Mouse (Mus musculus): ENCODE results near the gene Il20rb.

The Il20rb gene

DNA sequence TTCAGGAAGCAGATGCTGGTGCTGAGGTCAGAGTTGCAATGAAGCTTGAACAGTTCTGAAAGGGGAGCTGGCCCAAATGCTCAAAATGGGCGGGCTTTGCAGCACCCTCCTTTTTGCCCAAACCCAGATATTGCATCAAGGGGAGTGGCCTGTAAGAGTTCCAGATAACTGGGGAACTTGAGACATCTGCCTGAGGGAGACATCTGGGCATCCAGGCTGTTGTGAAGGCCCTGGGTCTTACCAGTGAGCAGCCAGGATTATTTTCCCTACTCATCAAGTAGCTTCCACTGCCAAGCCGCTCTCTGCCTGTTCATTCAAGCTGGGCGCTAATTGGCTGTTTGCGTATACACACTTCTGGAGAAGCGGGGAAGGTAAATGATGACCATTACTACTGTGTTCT lies at the start of gene Il20rb:
Gene Il20rb, minus strand, starts transcription at position 358 of the 400 bp plus-strand sequence.
- DNase-seq: no peak

DNA sequence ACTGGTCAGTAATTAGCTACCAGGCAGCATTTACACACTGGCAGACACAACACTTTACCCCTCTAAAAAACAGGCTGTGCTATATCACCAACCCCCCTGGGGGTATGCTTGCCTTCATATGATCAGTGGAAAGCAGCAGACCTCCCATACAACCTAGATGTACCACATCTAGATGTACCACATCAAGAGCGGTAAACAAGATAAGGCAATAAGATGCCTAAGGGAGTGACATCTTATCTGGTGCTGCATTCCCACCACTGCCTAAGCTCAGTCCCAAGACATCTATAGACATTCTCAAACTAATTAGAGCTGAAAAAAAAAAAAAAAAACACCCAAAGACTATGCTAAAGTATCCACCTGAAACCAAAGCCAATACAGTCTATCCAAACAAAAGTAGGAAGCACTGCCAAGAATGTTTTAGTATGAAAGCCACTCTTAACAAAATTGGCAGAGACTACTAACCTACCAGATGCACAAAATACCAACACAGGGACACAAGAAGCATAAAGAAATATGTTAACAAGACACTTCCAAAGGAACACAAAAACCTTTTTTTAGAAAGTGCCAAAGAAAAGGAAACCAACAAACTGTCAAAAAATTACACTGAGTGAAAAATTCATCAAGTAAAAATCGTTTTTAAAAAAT lies 49.2 kb upstream of the Il20rb start:
- no peak for DNase-seq

DNA sequence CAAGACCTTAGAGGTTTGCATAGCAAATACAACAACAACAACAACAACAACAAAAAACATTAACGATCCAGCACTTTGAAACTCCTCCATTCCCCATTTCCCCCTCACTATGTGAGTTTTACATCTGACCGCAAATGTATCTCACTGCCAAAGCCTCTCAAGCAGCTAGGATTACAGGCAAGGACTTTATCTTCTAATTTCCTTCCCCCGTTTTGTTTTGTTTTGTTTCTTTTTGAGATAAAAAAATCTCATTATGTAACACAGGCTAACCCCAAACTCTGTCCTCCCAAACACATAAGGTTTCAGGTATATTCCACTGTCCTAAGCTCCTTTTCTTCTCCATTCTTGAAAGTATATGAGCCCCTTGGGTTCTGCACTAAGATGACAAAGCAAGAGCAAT lies 48.1 kb upstream of the Il20rb start:
- no peak for DNase-seq

DNA sequence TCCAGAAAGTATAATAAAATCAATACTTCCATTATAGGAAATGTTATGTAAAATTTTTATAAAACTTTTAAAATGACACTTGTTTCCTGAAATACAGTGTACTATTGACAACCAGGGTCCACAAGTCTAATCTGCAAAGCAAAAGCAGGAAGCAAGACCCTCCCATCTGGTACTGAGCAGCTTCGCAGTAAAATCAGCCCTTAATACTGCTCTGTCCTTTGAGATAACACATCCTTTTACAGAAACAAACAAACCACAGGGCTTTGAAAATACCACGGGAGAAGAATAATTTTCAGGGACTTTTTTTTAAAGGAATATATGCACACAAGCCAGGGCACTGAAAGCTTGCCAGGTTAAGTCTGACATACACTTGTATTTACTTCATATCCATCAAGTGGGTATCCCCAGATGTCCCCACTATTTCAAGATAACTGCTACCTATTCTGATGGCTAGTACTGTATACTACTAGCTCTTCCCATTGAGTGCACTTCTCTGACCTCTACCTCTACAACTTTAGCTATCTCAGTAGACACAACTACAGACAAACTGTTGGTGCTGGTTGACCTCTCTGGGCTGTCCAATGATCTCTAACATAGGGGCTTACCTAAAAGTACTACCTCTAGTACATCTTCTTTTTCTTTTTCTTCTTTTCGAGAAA lies 46.4 kb upstream of the Il20rb start:
- DNase-seq: no peak

DNA sequence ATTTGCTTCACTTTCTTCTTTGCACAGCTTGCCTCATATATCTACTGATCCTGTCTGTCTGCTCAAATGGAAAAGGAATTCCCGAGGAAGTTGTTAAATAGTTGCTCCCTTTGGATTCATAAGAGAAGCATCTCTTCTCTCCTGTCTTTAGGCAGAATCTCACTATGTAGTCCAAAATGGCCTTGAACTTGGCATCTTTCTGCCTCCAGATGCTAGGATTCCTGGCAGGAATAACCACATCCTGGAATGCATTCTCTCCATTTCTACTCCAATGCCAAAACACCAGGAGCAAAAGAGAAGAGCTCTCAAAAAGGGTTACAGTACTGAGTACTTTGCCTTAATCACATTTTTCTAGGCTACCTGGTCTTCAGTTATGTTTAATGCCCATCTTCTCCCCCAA lies 44.7 kb upstream of the Il20rb start:
- DNase-seq: no peak

DNA sequence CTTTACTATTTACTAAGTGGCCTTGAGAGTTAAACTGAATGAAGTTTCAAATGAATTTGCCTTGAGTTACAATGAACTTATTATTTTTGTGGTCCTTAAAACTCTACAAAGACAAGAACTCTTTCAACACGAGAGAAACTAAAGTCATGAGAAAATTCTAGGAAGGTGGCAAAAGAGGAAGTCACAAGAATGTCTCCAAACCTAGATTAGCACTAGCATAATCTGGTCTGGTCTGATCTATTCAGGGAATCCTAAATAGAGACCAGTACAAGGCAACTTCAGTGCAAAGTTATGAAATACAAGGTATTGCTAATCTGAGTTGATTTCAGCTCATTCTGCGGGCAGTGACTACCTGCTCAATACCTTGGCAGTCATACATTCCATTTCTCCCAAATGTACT lies 38.6 kb upstream of the Il20rb start:
- DNase-seq: no peak

DNA sequence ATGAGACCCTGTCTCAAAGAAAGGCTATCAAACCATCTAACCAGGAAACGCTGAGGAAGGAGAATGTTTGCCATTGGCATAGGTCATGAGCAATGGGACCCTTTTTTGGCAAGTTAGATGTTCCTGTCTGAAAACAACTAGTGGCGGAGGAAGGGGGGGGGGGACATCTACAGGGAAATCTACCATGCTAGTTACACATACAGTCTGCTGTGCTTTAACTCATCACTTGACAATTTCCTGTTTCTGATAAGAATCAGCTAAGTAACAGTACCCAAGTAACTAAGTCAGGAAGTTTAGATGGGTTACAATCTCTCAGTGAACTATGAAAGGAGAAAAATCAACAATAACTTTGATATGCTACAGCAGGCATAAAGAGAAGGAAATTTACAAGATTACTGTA lies 35.4 kb upstream of the Il20rb start:
- DNase-seq: no peak

DNA sequence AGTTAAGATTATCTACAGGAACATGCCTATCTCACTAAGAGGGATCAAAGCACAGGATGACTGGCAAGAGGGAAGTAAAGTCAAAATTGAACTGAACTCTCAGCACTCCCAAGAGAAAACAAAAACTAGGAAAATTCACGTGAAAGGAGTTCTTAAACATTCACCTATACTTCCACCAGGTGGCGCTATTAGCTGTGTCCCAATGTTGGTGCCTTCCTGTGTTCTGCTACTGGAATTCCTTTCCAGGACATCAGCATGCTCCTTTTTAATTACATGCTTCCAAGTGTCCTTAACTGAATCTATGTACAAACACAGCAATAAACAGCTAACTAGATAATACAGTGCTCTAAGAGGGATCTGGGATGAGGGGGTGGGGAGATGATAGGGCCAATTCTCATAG lies 34.0 kb upstream of the Il20rb start:
- DNase-seq: peak; percentile 51

DNA sequence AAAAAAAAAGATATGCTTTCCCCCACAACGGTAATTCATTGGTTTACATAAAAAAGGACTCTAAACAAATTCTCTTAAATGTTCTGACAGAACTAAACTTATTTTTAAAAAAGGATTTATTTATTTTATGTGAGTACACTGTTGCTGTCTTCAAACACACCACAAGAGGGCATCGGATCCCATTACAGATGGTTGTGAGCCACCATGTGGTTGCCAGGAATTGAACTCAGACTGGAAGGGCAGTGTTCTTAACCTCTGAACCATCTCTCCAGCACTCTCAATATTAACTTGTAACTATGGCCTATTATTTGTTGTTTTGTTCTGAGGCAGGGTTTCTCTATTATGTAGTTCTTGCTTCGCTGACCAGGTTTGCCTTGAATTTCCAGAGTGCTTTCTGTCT lies 33.4 kb upstream of the Il20rb start:
- DNase-seq: no peak

DNA sequence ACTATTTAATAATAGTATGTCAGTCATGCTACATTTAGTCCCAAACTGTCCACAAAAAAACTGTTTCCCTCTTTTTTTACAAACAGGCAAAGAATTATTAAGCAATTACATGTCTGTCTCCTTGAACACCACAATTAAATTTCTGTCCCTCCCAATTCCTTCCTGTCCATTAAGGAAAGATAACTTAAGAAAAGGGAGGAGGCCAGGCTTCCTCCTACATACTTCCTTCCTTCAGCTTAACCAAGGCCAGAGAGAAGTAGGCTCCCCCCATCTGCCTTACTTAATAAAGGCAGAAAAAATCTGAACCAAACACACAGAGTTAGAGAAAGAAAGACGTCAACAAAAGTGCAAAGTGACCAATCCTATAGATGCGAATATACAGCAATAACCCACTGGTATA lies 21.0 kb upstream of the Il20rb start:
- DNase-seq: no peak

DNA sequence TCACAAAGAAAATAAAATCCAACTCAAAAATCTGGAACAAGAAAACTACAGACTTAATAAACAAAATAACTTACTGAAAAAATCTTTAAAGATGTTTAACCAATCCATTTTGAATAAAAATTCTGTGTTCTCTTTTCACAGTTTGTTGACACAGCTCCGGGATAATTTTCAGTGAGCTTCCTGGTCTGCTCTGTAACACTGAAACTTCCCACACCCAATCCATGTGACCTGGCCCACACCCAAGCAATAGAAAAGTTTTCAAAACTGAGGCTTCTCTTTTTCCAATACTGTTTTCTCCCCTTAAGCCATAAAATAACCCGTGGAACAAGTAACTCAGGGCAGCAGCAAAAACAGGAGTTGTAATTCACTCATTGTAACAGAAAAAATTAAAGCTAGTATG lies 20.1 kb upstream of the Il20rb start:
- DNase-seq: no peak

DNA sequence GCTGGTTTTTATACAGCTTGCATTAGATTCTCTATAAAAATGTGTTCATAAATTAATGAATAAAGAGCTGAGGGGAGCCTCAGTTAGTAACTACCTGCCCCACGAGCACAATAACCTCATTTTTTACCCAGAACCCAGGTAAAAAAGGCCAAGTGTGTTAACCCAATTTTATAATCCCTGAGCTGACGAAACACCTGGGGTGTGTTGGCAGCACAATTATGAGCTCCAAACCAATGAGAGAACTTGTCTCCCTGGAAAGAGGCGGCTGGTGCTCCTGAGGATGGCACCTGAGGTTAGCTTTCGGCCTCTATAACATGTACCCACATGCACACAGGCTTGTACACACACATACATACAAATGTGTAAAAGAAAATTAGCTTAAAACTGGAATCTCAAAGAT lies 18.9 kb upstream of the Il20rb start:
- DNase-seq: no peak

DNA sequence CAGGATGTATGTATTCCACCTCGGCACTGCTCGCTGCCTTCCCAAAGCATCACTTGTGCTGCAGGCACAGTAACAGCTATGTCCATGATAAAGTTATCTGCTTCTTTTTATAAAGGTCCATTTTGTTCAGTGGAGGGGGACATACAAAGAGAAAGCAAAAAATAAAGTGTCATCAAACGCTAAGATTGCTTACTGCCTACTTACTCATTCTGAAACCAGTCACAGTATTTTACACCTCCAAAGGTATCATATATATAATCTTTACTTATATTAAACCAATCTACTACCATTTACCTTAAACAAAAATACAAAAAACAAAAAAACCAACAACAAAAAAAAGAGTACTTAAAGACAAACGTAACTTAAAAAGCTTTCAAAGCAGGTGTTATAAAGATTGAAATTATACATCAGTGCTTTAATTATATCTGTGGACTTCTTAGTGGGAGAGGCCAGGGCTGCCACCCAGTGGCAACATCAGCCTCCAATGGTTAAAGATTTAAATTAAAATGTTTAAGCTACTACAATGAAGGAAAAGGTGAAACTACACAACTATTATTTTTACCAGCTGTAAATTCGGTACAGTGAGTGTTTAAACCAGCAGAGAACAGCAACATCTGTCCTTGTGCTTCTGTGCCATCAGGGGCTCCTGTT lies 7.1 kb upstream of the Il20rb start:
- peak; percentile 58 for DNase-seq

DNA sequence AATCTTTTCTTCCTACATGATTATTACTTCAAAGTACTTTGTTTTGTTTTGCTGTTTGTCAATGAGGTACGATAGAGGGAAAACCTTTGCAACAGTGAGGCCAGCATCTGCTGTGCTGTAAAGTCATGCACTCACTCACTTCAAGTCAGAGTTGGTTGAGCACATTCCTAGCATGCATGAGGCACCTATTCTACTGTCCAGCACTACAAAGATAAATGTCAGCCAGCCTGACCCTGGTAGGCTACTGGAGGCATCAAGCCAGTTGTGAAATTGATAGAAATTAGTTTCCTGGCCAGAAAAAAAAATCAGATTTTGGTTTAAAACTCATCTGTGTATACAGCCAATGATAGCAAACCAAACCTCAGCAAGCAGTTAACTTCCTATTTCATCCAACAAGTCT lies 4.8 kb upstream of the Il20rb start:
- no peak for DNase-seq

DNA sequence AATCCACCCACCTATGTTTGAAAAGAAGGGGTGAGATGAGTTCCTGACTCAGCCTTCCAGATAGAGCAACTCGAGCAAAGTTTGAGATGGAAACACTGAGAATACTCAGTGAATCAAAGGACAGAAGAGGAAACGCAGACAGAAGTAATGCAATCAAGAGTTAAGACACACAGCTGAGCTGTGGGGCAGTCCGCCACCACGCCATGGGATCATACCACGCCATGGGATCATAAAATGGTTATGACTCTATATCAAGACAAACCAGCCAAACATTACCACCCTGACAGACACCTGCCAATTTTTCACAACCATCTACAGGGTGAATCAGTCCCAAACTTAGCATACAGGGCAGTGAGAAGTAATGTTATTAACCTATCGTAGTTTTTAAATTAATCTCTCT lies 2.4 kb upstream of the Il20rb start:
- no peak for DNase-seq

DNA sequence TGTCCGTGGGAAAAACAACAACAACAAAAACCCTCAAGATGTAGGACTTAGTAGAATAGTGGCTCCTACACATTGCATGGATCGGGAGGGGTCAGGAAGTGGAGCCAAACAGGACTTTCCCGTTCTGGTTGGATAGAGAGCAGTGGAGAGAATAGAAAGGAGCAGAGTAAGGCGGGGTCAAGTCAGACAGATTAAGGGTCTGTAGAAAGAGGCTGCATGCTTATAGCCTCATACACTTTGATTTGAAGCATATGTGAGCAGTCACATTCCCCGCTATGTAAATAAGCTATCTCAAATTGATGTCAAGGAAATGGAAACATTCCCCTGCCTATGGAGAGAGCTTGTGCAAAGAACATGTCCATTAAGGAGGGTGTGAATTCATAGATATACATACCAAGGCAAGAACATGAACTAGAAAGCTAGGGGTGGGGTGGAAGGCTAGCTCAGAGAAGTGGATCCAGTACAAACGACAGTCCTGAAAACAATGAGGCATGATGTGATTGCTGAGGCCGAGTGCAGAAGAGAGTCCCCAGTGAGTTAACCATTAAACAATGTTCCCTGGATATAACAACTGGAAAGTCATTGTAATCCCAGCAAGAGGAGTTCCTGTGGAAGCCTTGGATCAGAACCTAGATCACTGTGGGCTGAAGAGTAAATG lies 1.6 kb upstream of the Il20rb start:
- no peak for DNase-seq

DNA sequence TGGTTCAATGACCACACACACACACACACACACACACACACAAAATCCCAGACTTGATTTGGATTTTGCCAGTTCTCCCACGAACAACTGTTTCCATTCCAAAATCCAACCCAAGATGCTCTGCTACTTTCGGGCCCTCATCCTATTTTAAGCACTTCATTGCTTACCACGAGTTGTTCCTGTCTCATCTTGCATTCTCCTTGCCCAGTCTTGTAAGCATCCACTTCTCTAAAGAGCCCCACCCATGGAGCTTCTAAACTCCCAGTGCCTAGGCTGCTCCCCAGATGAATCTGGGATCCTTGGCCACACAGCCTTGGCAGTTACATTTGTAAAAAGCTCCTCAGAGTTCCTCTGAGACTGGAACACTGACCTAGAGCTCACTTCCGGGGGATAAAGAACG lies 3.3 kb downstream of the Il20rb start:
- DNase-seq: no peak

DNA sequence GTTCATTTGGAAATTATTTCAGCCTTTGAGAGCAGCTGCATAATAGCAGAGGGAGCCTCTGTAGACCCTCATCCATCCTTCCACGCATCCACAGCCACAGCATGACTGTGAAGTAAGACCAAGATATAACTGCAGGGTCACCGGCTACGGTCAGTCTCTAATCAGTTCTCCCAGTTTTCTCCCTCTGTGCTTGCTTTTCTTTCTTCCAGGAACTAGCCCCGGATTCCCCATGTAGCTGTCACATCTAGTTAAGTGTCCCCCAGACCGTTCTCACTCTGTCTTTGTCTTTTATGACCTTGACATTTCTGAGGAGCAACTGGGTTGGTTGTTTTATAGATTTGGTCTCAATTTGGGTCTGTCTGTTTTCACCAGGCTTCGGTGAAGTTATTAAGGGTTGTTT lies 5.0 kb downstream of the Il20rb start:
- DNase-seq: no peak

DNA sequence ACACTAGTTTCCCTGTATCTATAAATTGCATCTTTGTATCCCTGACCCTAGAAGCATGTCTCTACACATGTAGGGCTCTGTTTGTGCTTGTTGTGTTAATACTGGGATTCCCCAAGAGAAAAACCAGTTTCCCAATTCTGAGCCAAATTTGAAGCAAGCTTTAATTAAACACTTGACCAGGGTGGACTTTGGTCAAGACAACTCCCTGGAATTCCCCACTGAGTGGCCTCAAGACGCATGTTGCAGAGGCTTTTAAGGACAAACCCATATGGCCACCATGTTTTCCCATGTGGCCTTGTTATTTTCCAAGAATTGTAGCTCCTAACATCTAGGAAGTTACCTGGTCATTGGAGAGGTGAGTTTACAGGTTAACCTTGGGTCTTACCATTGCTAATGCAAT lies 12.5 kb downstream of the Il20rb start:
- DNase-seq: no peak

DNA sequence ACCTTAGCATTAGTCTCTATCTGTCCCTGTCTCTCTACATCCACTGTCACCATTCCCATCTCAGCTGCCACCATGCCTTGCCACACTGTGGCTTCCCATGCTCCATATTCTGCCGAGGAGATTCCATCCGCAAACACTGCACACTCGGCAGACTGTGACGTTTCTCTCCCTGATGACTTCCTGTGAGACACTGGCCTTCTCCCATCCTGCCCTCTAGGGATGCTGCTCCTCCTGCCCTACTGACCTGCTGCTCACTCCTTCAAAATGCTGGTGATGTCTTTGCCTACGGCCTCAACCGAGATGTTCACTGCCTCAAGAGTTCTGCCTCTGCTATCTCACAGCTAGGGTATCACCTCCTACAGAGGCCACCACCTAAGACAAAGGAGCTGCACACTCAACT lies 13.2 kb downstream of the Il20rb start:
- no peak for DNase-seq

DNA sequence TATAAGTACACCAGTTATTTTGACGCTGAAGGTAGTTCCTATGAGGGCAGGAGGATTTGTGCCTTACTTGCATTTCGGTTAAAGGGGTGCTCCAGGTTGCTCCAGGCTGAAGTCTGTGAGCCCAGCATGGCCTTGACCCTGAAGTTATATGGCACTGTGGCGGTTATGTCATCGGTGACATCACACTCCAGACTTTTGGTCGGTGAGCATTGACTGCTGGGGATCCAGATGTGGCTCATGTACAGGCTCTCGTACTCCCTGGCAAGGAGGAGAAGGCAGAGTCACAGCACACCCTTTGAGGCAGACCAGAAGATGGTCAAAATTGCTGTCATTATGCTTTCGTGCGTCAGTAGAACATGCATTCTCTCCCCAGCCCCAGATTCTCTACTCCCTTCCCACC lies 13.7 kb downstream of the Il20rb start:
- DNase-seq: no peak

DNA sequence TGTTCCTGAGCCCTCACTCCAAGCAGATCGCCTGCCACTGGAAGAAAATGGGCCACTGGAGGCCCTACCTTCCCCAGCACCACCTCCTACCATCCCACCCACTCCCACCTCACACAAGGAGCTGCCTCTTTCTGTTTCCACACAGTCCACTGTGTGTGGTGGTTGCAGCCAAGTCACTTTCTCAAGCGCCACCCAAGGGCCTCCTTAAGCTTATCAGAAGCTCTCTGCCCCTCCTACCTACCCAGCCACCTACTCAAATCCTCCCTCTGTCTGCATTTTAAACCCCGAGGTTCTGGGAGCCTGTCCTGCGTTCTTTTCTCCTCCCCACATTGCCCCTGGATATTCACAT lies 15.0 kb downstream of the Il20rb start:
- no peak for DNase-seq

DNA sequence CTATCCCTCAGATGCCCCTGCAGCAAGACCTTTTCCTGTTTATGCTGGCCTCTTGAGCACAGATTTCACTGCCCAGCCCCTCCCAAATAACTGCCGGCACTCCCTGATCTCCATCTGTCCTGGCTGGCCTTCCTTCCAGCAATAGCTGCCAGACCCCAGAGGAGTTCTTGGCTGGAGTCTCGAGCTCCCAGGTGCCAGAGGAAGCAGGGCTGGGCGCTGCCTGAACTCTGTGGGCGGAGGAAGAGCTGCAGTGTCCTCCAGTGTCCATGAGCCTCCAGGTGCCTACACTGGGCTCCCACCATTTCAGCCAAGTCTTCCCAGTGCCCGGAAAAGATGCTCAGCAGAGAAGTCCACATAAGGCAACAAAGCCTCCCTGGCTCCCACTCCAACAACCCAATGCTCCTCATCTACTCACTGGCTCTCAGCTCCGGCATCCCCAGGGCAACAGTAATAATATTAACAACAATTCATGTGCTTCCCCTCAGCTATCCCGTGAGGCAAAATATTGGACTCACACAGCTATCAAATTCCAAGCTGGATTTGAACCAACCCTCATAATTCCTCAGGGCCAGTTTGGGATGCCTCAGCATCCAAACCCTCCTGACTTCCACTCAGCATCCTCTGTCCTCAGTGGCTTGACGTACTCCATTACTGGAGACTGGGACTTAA lies 15.5 kb downstream of the Il20rb start:
- DNase-seq: no peak

DNA sequence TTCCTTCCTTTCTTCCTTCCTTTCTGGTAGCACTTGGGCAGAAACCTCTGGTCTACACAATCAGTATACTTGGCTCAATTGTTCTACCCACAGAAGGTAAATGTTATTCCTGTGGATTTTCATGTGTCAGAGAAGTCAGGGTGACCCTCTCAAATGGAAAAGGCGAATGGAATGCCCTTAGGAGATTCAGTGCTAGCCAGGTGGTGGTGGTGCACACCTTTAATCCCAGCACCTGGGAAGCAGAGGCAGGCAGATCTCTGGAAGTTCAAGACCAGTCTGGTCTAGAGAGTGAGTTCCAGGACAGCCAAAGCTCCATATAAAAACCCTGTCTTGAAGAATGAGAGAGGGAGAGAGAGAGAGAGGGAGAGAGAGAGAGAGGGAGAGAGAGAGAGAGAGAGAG lies 16.4 kb downstream of the Il20rb start:
- no peak for DNase-seq

Data from thymus, postnatal 4 days (tissue).